Mouse (Mus musculus) neural tube, embryonic 10.5 days (tissue): ENCODE data around the gene Gsap.
A peak's percentile ranks its signal among the peaks of the same experiment; 100 is the strongest.
"Not testable (repeated sequence)": the region's sequence is repeated elsewhere in the genome, so short reads cannot be mapped to it uniquely, and the experiment has no call there.

Experiments
- DNase-seq: peaks from one replicate; pipeline ENCODE4 v3.0.0-alpha.2; 2017; ENCODE audit warnings: low spot score; ENCODE audit errors: extremely low spot score

Gsap gene

DNA sequence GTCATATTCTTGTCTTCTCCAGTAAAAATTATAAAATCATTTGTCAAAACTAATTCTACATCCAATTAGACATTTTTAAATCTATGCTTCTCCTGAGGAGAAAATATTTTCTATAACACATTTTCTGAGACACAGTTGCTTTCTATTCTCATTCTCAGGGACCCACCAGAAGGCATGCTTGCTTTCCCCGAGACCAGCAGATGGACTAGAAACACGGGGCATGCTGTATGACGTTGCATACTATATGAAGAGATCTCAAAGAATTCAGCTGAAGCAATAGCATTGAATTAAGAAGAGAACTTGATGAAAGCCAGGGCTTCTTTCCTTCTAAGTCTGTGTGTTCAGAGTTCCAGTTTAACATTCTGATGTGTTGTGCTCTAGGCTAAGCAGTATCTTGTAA is 128.6 kb downstream of the Gsap start:
- no peak for DNase-seq

GRCm38 (mm10) chr5:21320138-21320537 is 134.1 kb downstream of the Gsap start:
- no peak for DNase-seq

GRCm38 (mm10) chr5:21326494-21326893 is 140.4 kb downstream of the Gsap start:
- peak; percentile 54 for DNase-seq

- no peak for DNase-seq
These were observed 142.5 kb downstream of the Gsap start for GRCm38 (mm10) chr5:21328560-21328959.

DNA sequence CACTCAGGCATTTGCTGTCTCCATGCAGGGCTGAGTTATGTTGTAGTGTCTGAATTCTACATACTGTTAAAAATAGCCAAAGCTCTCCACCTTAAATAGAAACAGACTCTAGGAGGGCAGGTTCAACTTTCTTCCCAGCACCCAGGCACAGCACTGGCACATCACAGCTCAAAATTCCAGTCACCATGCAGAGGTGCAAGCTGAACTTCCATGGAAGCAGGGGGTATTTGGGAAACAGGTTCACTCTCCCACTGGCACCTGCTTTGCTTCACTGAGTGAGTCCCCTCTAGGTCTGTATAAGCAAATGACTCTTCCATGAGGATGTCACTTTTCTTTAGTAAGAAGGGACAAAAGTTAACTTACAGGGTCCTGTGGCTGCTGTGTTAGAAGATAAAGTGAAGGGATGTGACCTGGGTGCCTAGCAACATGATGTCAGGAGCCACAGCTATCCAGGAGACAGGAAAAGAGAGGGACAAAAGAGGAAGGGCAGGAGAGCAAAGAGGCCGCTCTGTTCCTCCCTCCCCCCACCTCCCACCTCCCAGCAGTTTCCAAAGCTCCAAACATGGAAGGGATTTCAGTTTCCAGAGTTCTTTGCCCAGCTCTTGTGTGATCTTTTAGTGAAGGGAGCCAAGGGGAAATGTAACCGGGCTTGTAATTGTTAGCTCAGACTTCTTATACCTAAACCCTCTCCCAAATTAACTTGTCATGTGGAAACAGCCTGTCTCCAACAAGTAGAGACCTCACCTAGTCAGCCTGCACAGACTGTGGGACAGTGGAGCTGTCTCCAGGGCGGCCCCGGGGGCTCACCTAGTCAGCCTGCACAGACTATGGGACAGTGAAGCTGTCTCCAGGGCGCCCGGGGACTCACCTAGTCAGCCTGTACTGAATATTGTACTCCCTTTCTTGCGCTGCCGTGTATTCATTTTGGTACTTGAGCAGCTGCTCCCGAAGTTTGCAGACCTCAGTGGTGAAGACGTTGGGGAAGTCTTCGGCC is 143.9 kb downstream of the Gsap start:
- DNase-seq: no peak

GRCm38 (mm10) chr5:21331656-21332055 is 145.6 kb downstream of the Gsap start:
- DNase-seq: no peak

- DNase-seq: no peak
These were observed 146.1 kb downstream of the Gsap start for GRCm38 (mm10) chr5:21332119-21332518.

GRCm38 (mm10) chr5:21342265-21342664 is 156.2 kb downstream of the Gsap start:
- DNase-seq: not testable (repeated sequence)

DNA sequence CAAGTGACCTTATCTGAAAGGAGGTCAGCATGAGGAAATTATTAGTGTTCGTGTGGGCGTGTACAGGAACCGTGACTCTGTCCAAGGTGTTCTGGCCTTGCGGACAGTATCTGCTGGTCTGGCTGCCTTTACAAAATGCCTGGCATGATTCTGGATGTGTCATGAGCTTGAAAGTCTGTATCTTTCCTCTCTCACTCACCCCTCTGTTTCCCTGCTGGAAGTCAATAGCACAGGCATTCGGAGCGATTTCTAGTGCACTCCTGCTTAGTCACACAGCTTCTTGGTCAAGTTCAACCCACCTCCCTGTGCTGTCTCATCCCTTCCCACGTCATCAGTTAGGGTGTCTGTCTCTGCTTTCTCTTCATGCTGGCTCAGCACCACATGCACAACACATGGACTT is 162.3 kb downstream of the Gsap start:
- no peak for DNase-seq

GRCm38 (mm10) chr5:21351678-21352077 is 165.6 kb downstream of the Gsap start:
- no peak for DNase-seq

DNA sequence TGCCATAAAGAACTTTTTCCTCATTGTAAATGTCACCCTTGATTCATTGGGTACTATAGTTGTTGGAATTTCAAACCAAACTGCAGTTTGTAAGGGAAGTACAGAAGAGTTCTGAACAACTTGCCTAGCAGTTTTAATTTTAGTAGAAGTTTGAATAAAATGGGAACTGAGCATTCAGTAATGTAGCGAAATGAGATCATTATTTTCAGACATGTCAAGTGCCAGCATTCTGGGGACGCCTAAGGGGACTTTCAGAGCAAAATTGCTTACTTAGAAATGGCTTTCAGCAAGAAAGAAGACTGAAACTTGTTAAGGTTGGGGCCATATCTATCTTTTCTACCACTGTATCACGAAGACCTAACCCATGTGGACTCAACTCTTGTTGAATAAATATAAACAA is 172.6 kb downstream of the Gsap start:
- DNase-seq: no peak

DNA sequence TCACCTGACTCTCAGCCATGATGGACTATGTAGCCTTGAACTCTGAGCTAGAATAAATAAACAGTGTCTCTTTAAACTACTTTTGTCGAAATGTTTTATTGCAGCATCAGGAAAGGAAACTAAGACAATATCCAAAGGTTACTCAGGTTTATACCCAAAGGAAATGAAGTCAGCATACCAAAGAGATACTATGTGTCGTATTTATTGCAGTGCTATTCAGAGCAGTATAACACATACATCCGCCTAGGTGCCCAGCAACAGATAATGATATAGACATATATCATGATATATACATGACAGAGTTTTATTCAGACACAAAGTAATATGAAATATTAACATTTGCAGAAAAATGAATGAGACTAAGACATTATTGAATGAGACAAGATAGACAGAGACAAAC is 177.3 kb downstream of the Gsap start:
- no peak for DNase-seq
